Mouse (Mus musculus) testis, adult 2 months (tissue): ENCODE data around the gene Scn3b.

Experiments
- CTCF ChIP-seq: fragments of 200-500 bp; IDR thresholded peaks from 2 replicates; pipeline ENCODE4 v1.5.1; 2012; ENCODE audit warnings: low read depth, mild to moderate bottlenecking, inconsistent platforms, low read length, moderate library complexity; ENCODE audit not compliant: control insufficient read depth, insufficient read depth, insufficient replicate concordance
- POLR2A ChIP-seq: fragments of 200-500 bp; IDR thresholded peaks from 2 replicates; pipeline ENCODE4 v1.6.1; 2012; ENCODE audit warnings: low read depth, mild to moderate bottlenecking, inconsistent platforms, low read length, moderate library complexity; ENCODE audit not compliant: control insufficient read depth

GRCm38 (mm10) chr9:40318771-40319170 is 49.8 kb downstream of the Scn3b start:
- TF ChIP-seq POLR2A (no peak), CTCF (no peak)
